Mouse (Mus musculus): ENCODE results near the gene Fsd1l.

DNA sequence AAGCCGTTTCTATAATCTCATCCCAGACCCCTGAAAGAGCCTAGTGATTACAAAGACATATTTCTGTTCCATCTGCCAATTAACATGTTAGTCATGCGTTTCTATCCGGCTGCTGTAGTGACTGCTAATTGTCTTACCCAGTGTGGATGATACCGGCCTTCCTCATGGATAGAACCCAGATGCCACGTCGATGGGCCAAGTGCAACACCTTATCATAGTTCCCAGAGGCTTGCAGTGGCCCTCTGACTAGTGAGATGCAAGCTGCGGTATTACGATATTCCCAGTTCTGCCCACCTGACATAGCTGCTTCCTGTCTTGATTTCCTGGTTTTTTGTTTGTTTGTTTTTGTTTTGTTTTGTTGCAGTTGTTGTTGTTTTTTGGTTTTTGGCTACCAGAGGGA is 39.3 kb upstream of the Fsd1l start:
- no peak for TF ChIP-seq POLR2A (IDR thresholded peaks at IDR 0.05; ENCODE audit: extremely low read depth, insufficient read depth, low read length)
- no peak for TF ChIP-seq CTCF (IDR thresholded peaks at IDR 0.05; ENCODE audit: low read depth, low read length)

Measured in liver, adult 2 months (tissue).